Mouse (Mus musculus): Measurements from ENCODE around the gene Rapgef4.

Rapgef4 gene

DNA sequence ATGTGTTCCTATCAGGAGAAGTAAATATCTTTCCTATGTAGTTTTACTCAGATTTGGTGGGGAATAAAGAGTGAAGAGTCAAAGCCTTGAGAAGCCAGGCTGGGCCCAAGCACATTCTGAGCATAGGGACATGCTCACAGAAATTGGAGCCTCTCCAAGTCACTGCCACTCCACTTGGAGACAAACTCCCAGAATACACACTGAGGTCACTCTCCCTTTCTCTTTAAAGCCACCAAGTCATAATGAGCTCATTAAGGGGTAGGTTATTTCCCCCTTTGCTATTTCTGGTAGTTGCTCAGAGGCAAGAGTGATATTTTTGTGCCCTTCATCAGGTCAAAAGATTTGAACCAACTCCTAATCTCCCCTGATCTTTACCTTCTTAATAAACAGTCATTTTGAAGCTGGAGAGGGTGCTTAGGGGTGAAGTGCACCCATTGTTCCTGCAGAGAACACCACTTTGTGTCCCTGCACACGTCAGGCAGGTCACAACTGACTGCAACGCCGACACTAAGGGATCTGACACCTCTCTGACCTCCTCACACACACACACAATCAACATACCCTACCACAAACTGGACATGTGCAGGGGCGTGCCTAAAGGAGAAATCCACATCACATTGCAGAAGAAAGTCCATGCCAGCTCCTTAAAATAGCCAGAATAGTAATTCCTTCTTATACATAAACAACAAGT is 288.8 kb downstream of the Rapgef4 start:
- WGBS: 82% methylated on average over 4 of the region's 4 CpGs

- 86% methylated on average over 4 of the region's 4 CpGs for WGBS
Observed at GRCm38 (mm10) chr2:72278247-72278873, 297.3 kb downstream of the Rapgef4 start.

DNA sequence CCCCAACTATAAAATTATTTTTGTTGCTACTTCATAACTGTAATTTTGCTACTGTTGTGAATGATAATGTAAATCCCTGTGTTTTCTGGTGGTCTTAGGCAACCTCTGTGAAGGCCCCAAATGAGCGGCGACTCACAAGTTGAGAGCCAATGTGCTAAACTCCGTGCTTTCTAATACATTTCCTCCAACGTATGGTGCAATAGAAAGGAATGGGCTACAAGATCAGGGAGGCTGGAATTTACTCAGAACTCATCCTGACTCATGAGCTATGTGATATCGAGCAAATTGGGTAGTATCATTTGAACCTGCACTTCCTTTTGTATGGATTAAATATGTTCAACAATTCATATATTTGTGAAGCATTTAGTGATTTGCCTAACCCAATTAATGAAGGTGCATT is 299.5 kb downstream of the Rapgef4 start:
- 95% methylated on average over 5 of the region's 5 CpGs for WGBS

GRCm38 (mm10) chr2:72281971-72282370 is 300.9 kb downstream of the Rapgef4 start:
- 94% methylated on average over 14 of the region's 14 CpGs for WGBS

DNA sequence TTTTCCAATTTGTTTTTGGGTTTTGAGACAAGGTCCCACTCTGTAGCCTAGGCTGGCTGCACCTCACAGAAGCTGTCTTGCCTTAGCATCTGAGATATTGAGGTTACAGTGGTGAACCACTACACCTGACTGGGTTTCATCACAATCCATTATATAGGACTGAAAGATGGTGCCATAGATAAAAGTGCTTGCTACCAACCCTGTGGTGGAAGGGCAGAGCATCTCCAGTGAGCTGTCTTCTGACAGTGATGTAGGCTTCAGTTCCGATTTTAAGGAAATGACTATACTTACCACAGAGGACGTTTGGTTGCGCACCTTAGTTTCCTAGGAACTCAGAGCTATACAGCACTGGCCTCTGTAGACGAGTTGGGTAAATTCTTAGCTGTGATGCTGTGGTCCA is 301.7 kb downstream of the Rapgef4 start:
- WGBS: 84% methylated on average over 4 of the region's 4 CpGs

GRCm38 (mm10) chr2:72284689-72285088 is 303.6 kb downstream of the Rapgef4 start:
- 70% methylated on average over 7 of the region's 7 CpGs for WGBS

DNA sequence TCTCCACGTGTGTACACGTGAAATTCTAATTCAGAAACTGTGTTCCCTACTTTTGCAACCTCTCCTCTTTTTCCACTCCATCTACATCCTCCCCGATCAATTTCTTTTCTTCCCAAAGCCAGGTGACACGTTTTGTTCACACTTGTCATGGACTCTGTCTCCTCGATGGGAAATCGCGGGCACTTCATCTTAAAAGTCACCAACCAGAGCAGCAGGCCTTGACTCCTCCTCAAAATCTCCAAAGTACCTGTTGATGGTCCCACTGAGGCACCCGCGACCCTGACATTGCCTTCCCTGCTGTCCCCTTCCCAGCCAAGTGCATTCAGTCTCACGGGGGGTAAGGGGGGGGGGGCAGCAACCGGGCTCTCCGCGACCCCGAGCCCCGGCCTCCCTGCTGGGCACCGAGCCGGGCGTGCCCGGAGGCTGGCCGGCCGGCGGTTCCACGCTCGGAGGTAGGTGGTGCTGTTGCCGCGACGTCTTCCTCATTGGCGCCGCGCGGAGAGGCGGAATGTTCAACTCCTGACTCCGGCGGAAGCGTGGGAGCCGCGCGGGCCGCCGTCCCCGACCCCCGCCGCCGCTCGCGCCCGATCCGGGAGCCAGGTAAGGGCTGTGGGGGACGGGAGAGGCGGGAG is 304.3 kb downstream of the Rapgef4 start, which contains the start of gene Map3k20:
Gene Map3k20, plus strand, starts transcription at position 382 of the 632 bp plus-strand sequence.
- 3% methylated on average over 50 of the region's 50 CpGs for WGBS

DNA sequence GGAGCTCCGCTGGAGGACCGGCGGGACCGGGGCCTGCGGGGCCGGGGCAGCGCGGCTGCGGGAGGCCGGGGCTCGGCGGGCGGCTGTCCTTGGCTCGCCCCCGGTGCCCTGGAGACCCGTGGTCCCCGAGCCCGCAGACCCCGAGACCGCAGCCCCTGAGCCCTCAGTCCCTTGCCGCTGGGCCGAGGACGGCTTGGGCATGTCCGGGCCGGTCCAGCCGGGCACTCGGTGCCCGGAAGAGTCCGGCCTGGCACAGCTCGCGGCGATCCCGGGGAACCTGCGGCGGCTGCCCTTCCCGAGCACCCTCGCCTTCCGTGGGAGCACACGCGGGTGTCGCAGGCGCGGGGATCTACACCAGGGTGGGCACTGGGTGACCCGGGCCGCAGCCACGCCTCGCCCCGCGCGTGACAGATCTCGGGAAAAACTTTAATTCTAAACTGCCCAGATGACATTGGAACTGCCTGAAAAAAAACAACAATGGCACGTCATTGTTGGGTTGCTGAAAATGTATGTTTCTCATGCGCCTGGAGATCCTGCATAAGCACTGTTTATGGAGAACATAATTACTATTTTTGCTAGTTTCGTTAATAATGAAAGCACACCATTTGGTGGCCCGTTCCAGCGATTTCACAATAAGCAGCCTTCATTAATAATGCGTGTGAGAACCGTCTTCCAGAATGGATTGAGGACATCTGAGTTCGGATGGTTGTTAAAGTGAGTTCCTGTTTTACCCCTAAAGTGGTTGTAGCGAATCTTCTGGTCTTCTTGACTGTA is 305.0 kb downstream of the Rapgef4 start:
- WGBS: 3% methylated on average over 60 of the region's 60 CpGs

DNA sequence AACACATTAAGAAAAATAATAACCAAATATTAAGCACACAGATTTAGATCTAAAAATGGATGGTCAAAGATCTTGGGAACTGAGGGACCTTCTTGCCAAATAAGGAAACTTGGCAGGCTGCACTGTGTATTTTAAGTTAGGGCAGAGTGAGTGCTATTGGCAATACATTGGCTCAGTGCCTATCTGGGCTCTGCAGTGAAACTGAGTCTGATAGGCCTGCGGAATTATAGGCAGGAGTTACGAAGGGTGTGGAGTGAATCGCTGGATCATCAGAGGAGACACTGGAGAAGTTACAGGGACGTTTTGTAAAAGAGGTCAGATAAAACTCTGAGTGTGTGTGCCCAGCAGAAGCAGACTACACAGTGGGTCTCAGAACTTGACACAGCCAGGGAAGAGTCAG is 306.1 kb downstream of the Rapgef4 start:
- WGBS: 75% methylated on average over 4 of the region's 4 CpGs

DNA sequence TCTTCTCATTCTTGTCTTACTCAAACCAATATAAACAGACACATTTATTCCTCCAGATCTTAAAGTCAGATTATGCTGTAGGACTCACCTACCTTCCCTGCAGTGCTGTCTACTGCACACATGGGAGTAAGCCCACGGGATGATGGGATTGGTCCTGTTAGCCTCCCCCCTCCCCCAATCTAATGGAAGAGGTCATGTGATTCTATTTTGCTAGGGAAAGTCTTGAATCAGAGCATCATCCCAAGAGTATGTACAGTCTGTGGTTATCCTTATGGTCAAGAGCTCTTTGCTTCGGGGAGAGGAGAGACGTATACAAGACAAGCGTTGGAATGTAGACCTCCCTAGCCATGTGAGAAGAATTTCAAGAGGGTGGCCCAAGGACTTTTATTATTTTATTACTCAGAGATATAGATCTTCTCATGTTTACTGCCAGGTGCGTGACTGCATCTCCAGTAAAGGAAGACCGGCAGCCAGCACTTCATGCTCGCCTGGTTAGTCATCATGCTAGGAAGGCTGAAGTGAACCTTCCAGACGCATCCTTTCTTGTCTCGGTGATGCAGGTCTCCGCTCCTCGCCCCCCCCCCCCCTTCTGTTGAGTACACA is 308.0 kb downstream of the Rapgef4 start:
- 92% methylated on average over 11 of the region's 11 CpGs for WGBS

DNA sequence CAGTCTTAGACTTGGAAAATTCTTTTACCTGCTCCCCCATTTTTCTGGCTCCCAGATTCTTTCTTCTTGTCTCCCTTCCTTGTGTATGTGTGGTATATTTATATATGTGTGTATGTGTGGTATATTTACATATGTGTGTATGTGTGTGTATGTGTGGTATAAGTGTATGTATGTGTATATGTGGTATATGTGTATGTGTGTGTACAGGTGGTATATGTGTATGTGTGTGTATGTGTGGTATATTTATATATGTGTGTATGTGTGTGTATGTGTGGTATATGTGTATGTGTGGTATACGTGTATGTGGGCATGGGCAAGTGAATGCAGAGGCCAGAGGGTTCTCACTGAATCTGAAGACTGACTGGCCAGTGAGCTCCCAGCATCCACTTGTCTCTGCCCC is 310.1 kb downstream of the Rapgef4 start:
- WGBS: 87% methylated on average over 1 of the region's 1 CpGs

DNA sequence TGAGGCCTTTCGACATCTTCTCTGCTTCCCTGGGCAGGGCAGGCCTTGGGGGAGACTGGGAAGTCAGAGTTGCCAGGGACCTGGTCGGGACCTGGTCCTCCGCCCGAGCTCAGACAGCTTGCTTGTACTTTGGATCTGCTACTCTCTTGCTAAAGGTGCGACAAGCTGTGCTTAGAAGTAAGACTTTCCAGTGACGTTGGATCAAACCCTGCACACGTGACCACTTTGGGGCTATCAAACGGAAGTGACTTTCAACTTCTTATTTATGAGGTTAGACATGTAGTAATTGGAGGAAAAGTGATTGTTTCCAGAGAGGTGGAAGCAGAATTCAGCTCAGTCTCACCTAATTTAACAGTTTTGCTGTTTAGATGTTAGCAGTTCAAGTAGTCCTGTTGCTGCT is 311.5 kb downstream of the Rapgef4 start:
- WGBS: 92% methylated on average over 8 of the region's 8 CpGs

GRCm38 (mm10) chr2:72294994-72295393 is 314.0 kb downstream of the Rapgef4 start:
- WGBS: 89% methylated on average over 6 of the region's 6 CpGs

DNA sequence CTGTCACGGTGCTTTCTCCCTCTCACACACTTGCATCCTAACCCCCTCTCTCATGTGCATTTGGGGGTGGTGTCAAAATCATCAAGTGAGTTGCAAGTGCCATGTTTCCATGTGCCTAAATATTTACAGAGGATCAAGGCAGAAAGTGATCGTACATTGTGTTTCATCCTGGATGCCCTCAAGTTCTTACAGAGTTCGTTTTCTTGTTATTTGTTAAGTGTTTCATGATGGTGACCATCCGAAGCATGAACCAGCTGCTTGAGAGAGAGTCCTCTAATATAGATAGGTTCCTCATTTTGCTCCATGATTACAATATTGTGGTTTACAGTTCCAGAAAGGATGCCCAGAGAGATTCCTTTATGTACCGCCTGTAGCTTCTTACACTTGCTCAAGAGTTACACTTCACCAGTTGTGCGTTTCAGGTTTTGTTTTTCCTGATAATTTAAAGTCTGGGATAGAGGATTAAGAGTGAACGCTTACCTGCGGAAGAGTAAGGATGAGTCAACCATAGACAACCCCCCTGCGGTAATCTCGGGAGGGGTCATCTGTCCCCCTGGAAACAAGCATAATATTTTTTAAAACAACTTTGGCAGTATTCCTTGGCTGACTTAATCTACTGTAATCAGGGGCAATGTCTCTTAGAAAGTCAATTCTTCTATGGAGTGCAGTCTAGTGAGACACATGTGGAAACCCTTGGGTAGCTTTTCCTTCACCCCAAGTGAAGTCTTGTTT is 316.1 kb downstream of the Rapgef4 start:
- 76% methylated on average over 10 of the region's 10 CpGs for whole genome bisulfite sequencing

GRCm38 (mm10) chr2:72297716-72298082 is 316.7 kb downstream of the Rapgef4 start:
- 81% methylated on average over 10 of the region's 10 CpGs for WGBS

- WGBS: 52% methylated on average over 4 of the region's 4 CpGs
Observed at GRCm38 (mm10) chr2:72298406-72298805, 317.4 kb downstream of the Rapgef4 start.

- 87% methylated on average over 9 of the region's 9 CpGs for WGBS
Observed at GRCm38 (mm10) chr2:72301194-72301916, 320.3 kb downstream of the Rapgef4 start.

GRCm38 (mm10) chr2:72305738-72306137 is 324.7 kb downstream of the Rapgef4 start:
- whole genome bisulfite sequencing: 86% methylated on average over 7 of the region's 7 CpGs

Measured in cerebral cortex, adult 2 months (tissue).